Mouse (Mus musculus): ENCODE measurements around the gene Lypd8. TPM values are rescaled to one million over a fixed set of nuclear protein-coding genes. Genes with fewer than 3 reads are reported as not detected.

The Lypd8 gene
- total RNA-seq, 2 experiments from 2014 or later, result not detected

DNA sequence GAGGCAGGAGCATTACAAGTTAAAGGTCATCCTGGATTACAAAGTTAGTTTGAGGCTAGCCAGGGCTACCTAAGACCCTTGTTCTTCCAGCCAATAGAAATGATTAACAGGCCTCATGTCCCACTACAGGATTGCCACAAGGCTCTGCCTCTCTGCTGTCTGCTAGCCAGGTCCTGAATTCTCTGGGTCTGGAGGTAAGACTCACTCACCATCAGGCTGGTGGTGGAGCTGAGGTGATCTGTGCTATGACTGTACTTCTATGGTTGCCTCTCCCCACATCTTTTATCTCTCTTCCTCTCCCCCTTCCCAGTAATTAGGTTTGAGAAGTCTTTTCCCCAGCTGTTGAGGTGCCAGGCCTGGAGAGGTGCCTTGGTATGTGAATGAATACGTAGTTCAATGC is 673 bp downstream of the Lypd8 start:
- no peak for DNase-seq (ENCODE audit: low spot score in 2 of 2)
- intact Hi-C loops (cut with DNase I), result no loop called here

DNA sequence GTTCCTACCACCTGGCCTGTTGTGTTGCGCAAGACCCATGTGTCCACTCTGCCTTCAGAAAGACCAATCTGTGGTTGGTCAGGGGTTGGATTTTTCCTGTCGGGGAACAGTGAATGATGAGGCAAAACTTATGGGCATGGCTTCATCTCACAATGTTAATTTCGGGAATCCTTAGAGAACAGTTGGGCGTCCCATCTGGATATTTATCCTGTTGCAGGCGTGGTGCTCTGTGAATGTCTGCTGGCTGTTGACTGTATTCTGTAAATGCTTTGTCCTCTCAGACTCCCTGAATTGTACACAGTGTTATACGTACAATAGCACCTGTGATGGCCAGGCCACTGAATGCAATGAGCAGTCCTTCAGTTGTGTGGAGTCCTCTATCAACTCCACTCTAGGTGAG is 3.6 kb downstream of the Lypd8 start:
- no peak for DNase-seq (ENCODE audit: low spot score in 2 of 2)
- intact Hi-C loops (cut with DNase I), result no loop called here

DNA sequence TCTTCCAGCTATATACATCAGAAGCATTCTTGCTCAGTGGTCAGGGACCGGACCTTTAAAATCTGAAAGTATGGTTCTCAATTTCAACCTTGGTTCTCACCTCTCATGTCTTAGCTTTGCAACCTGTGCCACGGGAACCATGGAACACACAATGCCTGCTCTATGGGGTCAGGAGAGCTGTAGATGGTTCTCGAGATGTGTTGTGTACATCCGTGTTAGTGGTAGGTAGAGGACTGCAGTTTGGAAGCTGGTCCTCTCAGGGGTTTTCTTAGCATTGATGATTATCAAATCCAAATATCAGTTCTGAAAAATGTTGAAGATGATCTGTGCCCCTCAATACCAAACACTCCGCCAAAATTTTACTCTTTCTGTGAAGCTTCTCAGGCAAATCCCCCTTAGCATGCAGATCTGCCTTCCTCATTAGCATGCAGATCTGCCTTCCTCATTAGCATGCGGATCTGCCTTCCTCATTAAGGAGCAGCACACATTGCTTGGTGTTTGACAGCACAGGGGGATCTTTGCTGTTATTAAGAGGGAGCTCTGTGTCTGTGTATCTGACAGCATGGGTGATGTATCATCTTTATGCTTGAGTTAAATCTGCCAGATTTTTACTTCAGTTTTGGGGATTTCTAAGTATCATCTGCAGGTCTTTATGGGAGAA is 21.3 kb downstream of the Lypd8 start:
- DNase-seq (ENCODE audit: low spot score in 2 of 2), result no peak
- intact Hi-C loops (cut with DNase I), result loop anchor here (5.0 to 10.0 kb wide), 3 partner anchors 95 to 515 kb away; partner anchors contain the start of genes Btnl10 and Olfr332

DNA sequence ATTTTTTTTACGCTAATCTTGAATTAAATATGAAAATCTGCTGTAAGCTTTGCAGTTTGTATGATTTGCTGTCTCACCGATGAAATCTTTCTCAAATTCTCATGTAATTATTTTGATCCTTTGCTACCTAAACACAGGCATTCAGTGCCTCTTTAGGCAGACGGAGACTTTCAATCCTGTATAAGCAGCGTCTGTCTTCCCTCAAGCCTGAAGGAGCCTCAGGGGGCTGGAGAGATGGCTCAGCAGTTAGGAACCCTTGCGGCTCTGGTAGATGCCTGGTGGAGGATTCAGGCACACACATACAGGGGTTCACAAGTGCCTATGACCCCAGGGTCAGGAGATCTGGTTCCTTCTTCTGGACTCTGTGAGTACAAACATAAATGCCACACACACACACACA is 21.8 kb downstream of the Lypd8 start:
- intact Hi-C loops (cut with DNase I), result loop anchor here (5.0 to 10.0 kb wide), 3 partner anchors 94 to 514 kb away; partner anchors contain the start of genes Btnl10 and Olfr332
- no peak for DNase-seq (ENCODE audit: low spot score in 2 of 2)

DNA sequence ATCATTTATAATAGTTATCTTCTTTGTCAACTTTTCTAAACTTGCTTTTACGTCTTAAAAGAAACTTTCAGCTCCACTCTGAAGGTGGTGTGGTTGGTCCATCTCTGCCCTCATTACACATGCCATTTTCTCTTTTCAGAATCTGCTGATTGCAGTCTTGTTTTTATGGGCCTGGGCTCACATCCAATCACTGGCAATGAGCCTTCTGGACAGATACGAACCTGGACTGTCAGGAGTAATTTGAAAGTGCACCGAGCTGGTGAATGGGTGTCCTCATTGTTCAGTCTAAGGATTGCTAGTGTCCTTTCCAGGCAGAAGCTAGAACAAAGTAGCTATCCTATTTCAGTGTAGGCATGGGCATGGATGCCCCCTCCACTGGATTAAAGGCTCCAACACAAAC is 29.2 kb downstream of the Lypd8 start:
- intact Hi-C loops (cut with DNase I), result loop anchor here (10.0 kb wide), 2 partner anchors 87 to 507 kb away; partner anchors contain the start of genes Btnl10 and Olfr332
- DNase-seq (ENCODE audit: low spot score in 2 of 2), result no peak

DNA sequence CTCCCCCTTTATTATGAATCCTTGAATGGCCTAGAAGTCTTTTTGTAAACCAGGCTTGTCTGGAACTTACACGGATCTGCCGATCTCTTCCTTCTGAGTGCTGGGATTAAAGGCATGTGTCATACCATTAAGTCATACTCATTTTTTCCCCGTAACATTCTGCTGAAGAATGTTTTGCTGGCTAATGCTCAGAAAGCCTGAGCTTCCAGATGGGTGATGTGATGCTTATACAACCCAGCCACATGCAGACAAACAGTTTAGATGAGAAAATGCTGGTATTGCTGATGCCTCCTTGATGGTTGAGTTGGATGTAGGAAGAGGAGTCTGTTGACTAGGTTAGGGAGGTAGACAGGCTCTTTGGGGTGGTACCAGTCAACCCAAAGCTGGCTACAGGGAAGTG is 39.5 kb downstream of the Lypd8 start:
- peak in 1 of 2 experiments; percentile 6 for DNase-seq (ENCODE audit: low spot score in 2 of 2)
- intact Hi-C loops (cut with DNase I), result no loop called here

DNA sequence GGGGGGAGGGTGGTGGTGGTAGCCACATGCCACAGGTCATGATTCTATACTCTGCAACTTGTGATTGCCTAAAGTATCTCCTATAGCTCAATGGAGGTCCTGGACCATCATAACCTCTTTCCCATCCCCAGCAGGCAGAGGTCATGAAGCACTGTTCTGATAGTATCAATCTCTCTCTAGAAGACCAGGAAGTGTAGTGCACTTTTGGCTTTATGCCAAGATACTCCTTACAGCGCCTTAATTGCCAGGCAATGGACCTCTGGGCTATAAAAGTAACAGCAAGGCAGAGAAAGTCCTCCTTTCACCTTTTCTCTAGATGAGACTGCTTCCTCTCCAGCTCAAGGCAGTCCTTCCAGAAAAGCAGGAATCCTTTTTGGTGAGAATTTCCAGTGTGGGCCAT is 42.0 kb downstream of the Lypd8 start, which contains the start of gene 1810065E05Rik:
Gene 1810065E05Rik, plus strand, starts transcription at position 297 of the 400 bp plus-strand sequence.
- intact Hi-C loops (cut with DNase I), result no loop called here
- no peak for DNase-seq (ENCODE audit: low spot score in 2 of 2)

DNA sequence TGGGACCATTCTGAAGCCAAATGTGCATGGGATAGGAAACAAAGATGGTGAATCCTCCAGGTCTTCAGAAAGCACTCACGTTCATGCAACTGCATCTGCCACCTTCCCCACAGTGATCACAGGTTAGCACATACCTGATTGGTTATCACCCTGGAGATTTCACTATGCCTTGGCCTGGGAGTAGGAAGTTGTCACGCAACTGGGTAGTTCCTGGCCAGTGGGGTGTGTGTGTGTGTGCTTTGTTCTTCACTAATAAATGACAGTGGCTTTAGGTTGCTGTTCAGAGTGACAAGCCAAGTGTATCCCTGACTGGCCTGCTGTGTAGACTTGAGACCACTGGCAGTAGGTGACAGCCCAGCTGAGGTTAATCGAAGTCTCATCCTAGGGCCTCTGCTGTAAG is 53.4 kb downstream of the Lypd8 start, which contains the start of gene Gm12253:
Gene Gm12253, plus strand, starts transcription at position 301 of the 400 bp plus-strand sequence.
- intact Hi-C loops (cut with DNase I), result no loop called here
- DNase-seq (ENCODE audit: low spot score in 2 of 2), result no peak

DNA sequence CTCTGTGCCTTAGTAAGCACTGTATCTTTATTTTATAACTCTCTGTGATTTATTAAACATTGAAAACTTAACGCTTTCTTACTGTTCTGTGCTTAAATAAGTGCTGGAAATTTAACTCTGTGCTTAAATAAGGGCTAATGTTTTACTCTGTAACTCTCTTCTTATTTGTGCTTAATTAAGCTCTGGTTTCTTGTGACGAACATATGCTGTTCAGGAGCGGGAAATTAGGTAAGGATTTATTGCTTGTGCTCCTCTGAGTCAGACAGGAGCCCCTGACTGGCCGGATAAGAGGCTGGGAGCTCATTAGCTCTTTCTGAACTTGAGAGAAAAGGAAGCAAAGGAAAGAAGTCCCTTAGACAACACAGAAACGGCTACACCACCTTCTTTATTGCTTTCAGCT is 59.0 kb downstream of the Lypd8 start:
- no peak for DNase-seq (ENCODE audit: low spot score in 2 of 2)
- intact Hi-C loops (cut with DNase I), result no loop called here

Other genes starting within 250 kb of the Lypd8 start
- gene Gemin5, start 210.5 kb upstream of the Lypd8 start, total RNA-seq (2021), result 10 to 100 TPM; 16.5 to 18.1 TPM
- gene Mrpl22, start 207.4 kb upstream of the Lypd8 start, total RNA-seq (2021), result 10 to 100 TPM; 33.9 to 35.5 TPM
- 1 to 10 TPM; 2.5 to 3.2 TPM for gene Igtp, start 179.5 kb upstream of the Lypd8 start, total RNA-seq (2021)
- 1 to 10 TPM; 1.8 to 2.8 TPM for gene Irgm2, start 179.4 kb upstream of the Lypd8 start, total RNA-seq (2021)
- not detected for gene 4930438A08Rik, start 104.2 kb upstream of the Lypd8 start, total RNA-seq (2021)
- 10 to 100 TPM; 20.9 to 24.2 TPM for gene Zfp692, start 72.0 kb upstream of the Lypd8 start, total RNA-seq (2021)
- 10 to 100 TPM; 47.2 to 52.2 TPM for gene Zfp672, start 48.7 kb upstream of the Lypd8 start, total RNA-seq (2021)
- gene Sh3bp5l, start 48.3 kb upstream of the Lypd8 start, total RNA-seq (2021), result 10 to 100 TPM; 62.2 to 62.5 TPM
- not detected for gene 1810065E05Rik, start 42.1 kb downstream of the Lypd8 start, total RNA-seq (2021)
- not detected for gene Gm12253, start 53.5 kb downstream of the Lypd8 start, total RNA-seq (2021)
- gene Lypd9, start 73.9 kb downstream of the Lypd8 start, total RNA-seq (2021), result not detected
- gene Olfr30, start 83.2 kb downstream of the Lypd8 start, total RNA-seq (2021), result not detected
- gene Olfr332, start 113.5 kb downstream of the Lypd8 start, total RNA-seq (2021), result not detected
- not detected for gene Olfr331, start 123.5 kb downstream of the Lypd8 start, total RNA-seq (2021)
- gene Olfr330, start 155.8 kb downstream of the Lypd8 start, total RNA-seq (2021), result not detected
- gene Olfr329-ps, start 167.4 kb downstream of the Lypd8 start, total RNA-seq (2021), result not detected
- under 1 TPM; 0.21 TPM for gene Olfr328, start 176.6 kb downstream of the Lypd8 start, total RNA-seq (2021)
- gene Olfr224, start 191.5 kb downstream of the Lypd8 start, total RNA-seq (2021), result not detected
- gene Olfr325, start 198.7 kb downstream of the Lypd8 start, total RNA-seq (2021), result not detected
- gene Olfr324, start 216.1 kb downstream of the Lypd8 start, total RNA-seq (2021), result not detected
- gene 2210407C18Rik, start 237.0 kb downstream of the Lypd8 start, total RNA-seq (2021), result not detected

Data from left cerebral cortex, postnatal 25 days (tissue).